Mouse (Mus musculus) ovary, postnatal 10 days (tissue): ENCODE measurements around the gene Chl1.

Source experiments
- DNase-seq: peaks from one replicate; pipeline ENCODE4 v3.0.0; 2022; ENCODE audit warnings: low spot score

Gene Chl1

GRCm38 (mm10) chr6:103543753-103544152, 33.4 kb downstream of the Chl1 start:
- no peak for DNase-seq

- no peak for DNase-seq
Measured at GRCm38 (mm10) chr6:103546314-103546713, 35.9 kb downstream of the Chl1 start.

- no peak for DNase-seq
Measured at GRCm38 (mm10) chr6:103549929-103550328, 39.5 kb downstream of the Chl1 start.

- DNase-seq, result no peak
Measured at GRCm38 (mm10) chr6:103558037-103558893, 47.9 kb downstream of the Chl1 start.

GRCm38 (mm10) chr6:103558894-103559225, 48.5 kb downstream of the Chl1 start:
- DNase-seq, result no peak

DNA sequence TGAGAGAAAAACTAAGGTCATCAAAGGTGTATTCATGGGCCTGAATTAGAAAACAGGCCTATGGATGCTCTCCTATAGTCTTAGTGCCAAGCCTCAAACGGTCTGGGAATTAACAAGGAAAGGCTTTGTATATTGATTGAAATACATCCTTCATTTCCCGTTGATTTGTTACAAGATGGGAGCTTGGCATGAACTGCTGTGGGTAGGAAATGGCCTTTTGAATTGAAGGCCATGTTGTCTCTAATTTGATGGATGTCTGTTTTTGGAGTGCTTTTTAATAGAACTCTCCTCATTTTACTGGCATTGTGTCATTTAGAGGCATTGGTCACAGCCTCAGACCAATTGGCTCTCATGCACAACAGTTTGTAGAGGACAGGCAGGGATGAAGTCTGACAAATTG, 49.0 kb downstream of the Chl1 start:
- no peak for DNase-seq

GRCm38 (mm10) chr6:103564811-103565210, 54.4 kb downstream of the Chl1 start:
- no peak for DNase-seq

- DNase-seq, result no peak
Measured at GRCm38 (mm10) chr6:103567247-103567646, 56.9 kb downstream of the Chl1 start.

- no peak for DNase-seq
Measured at GRCm38 (mm10) chr6:103572659-103573058, 62.3 kb downstream of the Chl1 start.

GRCm38 (mm10) chr6:103584224-103584623, 73.8 kb downstream of the Chl1 start:
- no peak for DNase-seq

GRCm38 (mm10) chr6:103585667-103586066, 75.3 kb downstream of the Chl1 start:
- DNase-seq, result no peak

DNA sequence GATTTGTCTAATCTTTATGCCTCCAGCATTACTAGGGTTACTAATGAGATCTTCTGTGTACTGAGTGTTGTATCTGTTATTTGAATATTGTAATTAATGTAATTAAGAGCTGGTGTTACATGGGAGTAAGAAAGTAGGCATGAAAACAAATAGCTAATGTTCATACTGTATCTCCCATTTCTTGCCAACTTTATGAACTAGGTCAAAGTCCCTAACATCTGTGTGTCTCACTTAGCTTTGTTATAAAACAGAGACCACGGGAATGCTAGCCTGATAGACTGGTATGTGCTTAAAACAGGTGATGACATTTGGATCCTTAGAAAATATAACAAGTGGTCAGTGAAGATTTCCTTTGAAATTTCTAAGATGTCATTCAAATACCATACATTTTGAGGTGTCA, 75.7 kb downstream of the Chl1 start:
- no peak for DNase-seq

- DNase-seq, result no peak
Measured at GRCm38 (mm10) chr6:103602070-103602469, 91.7 kb downstream of the Chl1 start.

GRCm38 (mm10) chr6:103610656-103611055, 100.3 kb downstream of the Chl1 start:
- no peak for DNase-seq

DNA sequence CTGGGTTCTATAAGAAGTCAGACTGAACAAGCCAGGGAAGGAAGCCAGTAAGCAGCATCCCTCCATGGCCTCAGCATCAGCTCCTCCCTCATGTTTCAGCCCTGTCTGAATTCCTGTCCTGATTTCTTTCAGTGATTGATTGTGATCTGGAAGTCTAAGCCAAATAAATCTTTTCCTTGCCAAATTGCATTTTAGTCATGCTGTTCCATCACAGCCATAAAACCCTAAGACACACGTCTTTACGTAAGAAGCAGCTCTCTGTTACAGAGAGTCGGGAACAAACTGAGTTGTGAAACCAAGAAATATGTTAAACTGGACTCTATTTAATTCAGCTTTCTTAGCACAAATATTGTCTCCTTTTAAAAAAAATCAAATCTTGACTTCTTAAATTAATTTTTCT, 102.2 kb downstream of the Chl1 start:
- no peak for DNase-seq

DNA sequence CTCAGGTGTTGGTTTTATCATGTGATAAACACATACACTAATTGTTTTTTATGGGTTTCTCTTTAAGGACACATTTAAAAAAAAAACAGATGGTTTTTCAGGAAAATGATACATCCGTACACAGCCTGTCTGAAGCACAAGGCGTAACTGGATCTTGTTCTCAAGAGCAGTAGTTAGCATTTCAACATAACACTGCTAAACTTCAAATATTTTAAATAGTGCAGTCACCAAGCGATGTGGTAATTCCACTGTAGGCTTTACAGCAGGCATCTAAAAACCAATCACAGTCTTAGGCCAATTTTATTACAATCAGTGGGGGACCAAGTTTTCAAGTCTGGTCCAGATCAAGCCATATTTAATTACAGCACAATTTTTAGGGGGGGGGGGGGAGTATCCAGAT, 103.3 kb downstream of the Chl1 start:
- no peak for DNase-seq

DNA sequence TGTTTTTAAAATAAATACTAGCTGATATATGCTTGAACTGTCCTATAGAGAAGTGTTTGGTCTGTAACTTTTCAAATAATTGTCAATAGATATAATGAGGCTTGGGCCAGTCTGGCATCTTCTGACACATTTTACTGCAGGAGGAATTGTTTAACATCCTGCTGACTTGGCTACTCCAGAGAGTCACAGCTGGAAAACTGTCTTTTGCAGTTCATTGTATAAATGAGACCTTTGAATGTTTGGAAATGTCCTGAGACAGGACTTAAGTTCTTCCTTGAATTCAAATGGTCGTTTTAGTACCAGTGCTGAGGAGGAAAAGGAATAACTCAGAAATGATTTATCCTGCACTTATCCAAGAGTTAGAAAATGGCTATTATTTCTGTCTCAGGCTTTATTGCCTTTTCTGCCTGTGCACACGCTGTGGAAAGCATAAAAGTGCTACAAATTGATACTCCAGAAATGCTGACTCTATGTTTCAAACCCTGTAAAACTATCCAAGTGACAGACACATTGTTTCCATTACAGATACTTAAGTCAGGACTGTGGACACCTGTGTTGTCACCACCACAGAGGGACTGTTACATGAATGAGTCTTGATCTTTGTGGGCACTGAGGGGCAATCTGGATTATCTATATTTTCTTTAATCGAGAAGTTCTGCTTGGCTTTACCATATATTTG, 105.7 kb downstream of the Chl1 start:
- no peak for DNase-seq

GRCm38 (mm10) chr6:103620880-103621279, 110.5 kb downstream of the Chl1 start:
- no peak for DNase-seq

GRCm38 (mm10) chr6:103622117-103622713, 111.8 kb downstream of the Chl1 start:
- DNase-seq, result no peak

- DNase-seq, result no peak
Measured at GRCm38 (mm10) chr6:103632856-103633255, 122.5 kb downstream of the Chl1 start.

DNA sequence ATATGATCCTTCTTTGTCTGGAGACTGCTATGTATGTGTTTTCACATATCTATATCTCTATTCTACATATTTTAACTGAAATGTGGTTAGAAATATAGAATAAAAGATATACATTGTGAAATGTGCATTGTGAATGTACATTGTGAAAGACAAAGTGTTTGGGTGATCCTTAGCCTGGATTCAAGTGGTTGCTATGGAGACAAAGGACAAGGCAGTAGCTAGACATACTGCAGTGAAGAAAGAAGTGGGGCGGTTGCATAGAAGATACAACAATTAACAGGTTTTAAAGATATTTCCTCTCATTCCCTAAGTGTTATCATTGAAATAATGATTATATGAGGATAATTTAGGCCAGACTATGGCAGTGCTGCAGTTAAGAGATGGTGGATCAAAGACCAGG, 146.4 kb downstream of the Chl1 start:
- no peak for DNase-seq

DNA sequence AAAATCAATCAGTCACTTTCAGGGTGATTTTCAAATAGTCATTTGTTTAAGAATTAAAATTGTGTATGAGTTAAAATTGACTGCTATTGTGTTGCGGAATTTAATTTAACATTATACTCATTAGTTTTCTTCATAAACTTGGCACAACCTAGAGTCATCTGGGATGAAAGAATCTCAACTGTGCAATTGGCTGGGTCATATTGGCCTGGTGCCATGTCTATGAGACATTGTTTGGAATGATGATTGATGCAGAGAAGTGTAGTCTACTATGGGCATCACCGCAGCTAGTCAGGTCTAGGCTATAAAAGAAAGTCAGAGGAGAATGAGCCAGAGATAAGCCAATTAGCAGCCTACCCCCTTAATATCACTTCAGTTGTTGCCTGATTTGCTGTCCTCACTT, 148.8 kb downstream of the Chl1 start:
- DNase-seq, result no peak

DNA sequence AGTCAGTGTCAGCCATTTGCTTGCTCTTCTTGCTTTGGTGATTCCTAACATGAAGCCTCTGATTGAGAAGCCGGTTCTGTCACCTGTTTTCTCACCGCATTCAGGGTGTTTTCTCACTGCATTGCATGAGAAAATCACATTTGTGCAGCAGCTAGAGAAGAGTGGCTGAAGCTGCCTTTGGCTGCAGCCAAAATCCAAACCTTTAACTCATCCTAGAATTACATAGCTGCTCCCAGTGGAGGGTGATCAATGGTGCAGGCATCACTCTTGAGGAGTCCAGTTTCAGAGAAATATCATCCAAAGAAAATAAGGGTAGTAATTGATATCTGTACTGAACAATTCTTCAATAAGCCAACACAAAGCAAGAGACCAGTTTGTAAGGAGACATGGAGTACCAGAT, 154.8 kb downstream of the Chl1 start:
- DNase-seq, result no peak
